8 mouse cellular contexts compared by ENCODE assay signal in the genomic region with DNA sequence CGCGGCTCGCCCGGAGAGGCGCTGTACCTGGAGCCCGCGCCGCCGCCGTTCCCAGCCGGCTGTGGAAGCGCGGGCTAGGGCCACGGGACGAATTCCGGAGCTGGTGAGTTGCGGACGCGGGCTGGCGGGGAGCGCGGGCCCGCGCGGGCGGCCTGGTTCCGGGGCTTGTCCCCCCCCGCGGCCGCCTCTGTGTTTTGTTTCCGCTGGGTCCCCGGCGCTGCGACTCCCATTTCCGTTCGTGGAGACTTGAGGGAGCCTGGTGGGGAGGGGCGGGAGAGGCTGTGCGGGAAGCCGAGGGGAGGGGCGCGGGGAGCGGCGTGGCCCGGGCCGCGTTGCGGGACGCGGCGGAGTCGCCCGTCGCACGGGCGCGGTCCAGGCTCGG. TPM values are rescaled to one million over a fixed set of nuclear protein-coding genes. Genes with fewer than 3 reads are reported as not detected.
DNase-seq lines count a peak whose midpoint lies in the region; ATAC-seq and TF ChIP-seq lines count a peak whose summit lies in the region.

A gene (minus strand): TSS at position 185 of the 382 bp plus-strand sequence.

- peak; percentile 79 for ATAC-seq in frontal cortex, adult (ENCODE audit: low TSS enrichment)
- no peak for ATAC-seq in neutrophil, adult 5-6 weeks (ENCODE audit: extremely low read depth, insufficient number of reproducible peaks, low FRiP score, poor library complexity, severe bottlenecking)

- DNase-seq in Muller cell, postnatal 12 days (ENCODE audit: inconsistent ontology term), result peak; percentile 92
- peak; percentile 85 for DNase-seq in cerebellum, adult 9-10 months
- peak; percentile 88 for DNase-seq in heart, postnatal 4 days
- peak; percentile 81 to 85 for DNase-seq in layer of hippocampus, adult 2 months (ENCODE audit: low spot score in 2 of 2)
- peak; percentile 87 to 91 for DNase-seq in lung, adult 18-20 months
- DNase-seq in thymus, postnatal 36 days, result peak; percentile 82 to 85

- H3K4me3 ChIP-seq in layer of hippocampus, adult 2 months, result peak within 1 kb of the TSS; percentile 77

- TF ChIP-seq CTCF in layer of hippocampus, adult 2 months (conservative IDR thresholded peaks at IDR 0.05), result no peak

- peak within 1 kb of the TSS; percentile 100 for H3K27ac ChIP-seq in layer of hippocampus, adult 2 months

RNA-seq across cellular contexts. Expression of the gene that starts here (rescaled TPM):
- 1,000 to 10,000 TPM; 1,262 to 1,293 TPM for total RNA-seq in heart, postnatal 4 days (2021)
- total RNA-seq in layer of hippocampus, adult 2 months (2021), result 100 to 1,000 TPM; 360 to 363 TPM
- 91.5 and 129 TPM in 2 replicates for total RNA-seq in neutrophil, adult 5-6 weeks (2017)
